Mouse (Mus musculus): ENCODE data around the gene Olfr105-ps.

Gene Olfr105-ps

GRCm38 (mm10) chr17:37378733-37379132 lies at the start of gene Olfr105-ps:
TSS of gene Olfr105-ps (plus strand) at chr17:37379033.
- DNase-seq = no peak

- no peak for DNase-seq
Measured at GRCm38 (mm10) chr17:37339598-37339997, 39.2 kb upstream of the Olfr105-ps start, which contains the start of gene Olfr103. TSS of gene Olfr103 (minus strand) at chr17:37339698.

GRCm38 (mm10) chr17:37359282-37359681 lies 19.6 kb upstream of the Olfr105-ps start, which contains the start of gene Olfr104-ps:
TSS of gene Olfr104-ps (plus strand) at chr17:37359582.
- DNase-seq = no peak

DNA sequence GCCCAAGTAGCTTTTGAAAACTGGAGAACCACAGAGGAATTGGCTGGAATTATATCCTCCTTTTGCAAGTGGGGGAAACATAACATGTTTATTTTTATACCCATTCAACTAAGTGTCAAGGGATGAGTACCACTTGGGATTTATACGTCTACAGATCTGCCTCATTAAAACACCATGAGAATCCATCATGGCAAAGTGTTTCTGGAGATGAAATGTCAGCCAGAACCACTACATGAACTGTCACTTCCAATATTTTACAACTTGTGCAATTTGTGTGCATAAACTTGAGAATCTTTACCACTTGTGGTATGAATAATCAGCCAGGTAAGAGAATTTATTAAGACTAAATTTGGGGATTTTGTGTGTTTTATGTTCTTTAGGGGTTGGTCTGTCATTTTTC lies 11.3 kb downstream of the Olfr105-ps start, which contains the start of gene Olfr106-ps:
TSS of gene Olfr106-ps (plus strand) at position 301 of the 400 bp plus-strand sequence.
- no peak for DNase-seq

- no peak for DNase-seq
Measured at GRCm38 (mm10) chr17:37398926-37399325, 20.1 kb downstream of the Olfr105-ps start, which contains the start of gene Olfr107. TSS of gene Olfr107 (plus strand) at chr17:37399226.

GRCm38 (mm10) chr17:37413380-37413779 lies 34.5 kb downstream of the Olfr105-ps start:
- DNase-seq = no peak
